ENCODE assay signal across 25 mouse cellular contexts in the genomic region with DNA sequence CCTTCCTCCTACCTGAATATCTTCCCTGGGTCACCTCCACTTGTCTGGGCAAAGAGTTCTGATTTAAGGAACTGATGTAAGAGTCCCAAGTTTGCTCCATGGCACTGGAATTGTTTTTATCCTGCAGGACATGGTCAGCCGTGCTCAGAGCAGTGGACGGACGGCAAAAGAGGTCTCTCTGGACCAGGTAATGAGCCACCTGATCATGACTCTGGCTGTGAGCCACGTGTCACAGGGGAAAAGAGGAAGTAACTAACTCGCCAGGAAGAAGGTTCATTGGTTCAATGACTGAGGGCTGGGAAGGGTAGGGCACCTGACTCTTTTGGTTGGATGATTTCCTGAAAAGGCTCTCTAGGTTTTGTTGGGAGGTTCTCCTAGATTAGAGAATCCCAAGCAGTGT. TPM values are rescaled to one million over a fixed set of nuclear protein-coding genes. Genes with fewer than 3 reads are reported as not detected.
"Had no signal": no experiment of that assay in that cellular context is flagged by ENCODE, and none has a peak within 500 bp of the region (broad histone marks: within the 10 kb centered on the region; RNA-seq: fewer than 3 reads in every experiment).

Gene Themis3 (minus strand): TSS at position 187 of the 400 bp plus-strand sequence.

- H3K36me3 ChIP-seq: kidney, embryonic 15.5 days; limb, embryonic 10.5 days; limb, embryonic 13.5 days; liver, embryonic 12.5 days; liver, embryonic 15.5 days; lung, embryonic 15.5 days; midbrain, embryonic 12.5 days; midbrain, embryonic 15.5 days; neural tube, embryonic 12.5 days; neural tube, embryonic 15.5 days had no signal

- ATAC-seq: liver, embryonic 12.5 days; midbrain, embryonic 15.5 days had no signal

- DNase-seq: kidney, adult 2 months; kidney, postnatal 10 days; liver; lung, adult 18-20 months; lung, postnatal 10 days; lung, postnatal 4 days; retina, postnatal 1 day; right cerebral cortex, postnatal 25 days; thymus, postnatal 25 days had no signal

- H3K4me1 ChIP-seq: kidney, embryonic 15.5 days; liver, embryonic 12.5 days; liver, embryonic 15.5 days; lung, embryonic 15.5 days; midbrain, embryonic 12.5 days; midbrain, embryonic 15.5 days; neural tube, embryonic 12.5 days; neural tube, embryonic 15.5 days had no signal

- H3K27me3 ChIP-seq: kidney, embryonic 15.5 days; limb, embryonic 13.5 days; liver, embryonic 12.5 days; liver, embryonic 15.5 days; lung, embryonic 15.5 days; midbrain, embryonic 12.5 days; midbrain, embryonic 15.5 days; neural tube, embryonic 12.5 days; neural tube, embryonic 15.5 days had no signal

- H3K9ac ChIP-seq: kidney, embryonic 15.5 days; limb, embryonic 13.5 days; liver, embryonic 12.5 days; liver, embryonic 15.5 days; lung, embryonic 15.5 days; midbrain, embryonic 12.5 days; midbrain, embryonic 15.5 days; neural tube, embryonic 12.5 days; neural tube, embryonic 15.5 days had no signal

- H3K9me3 ChIP-seq: kidney, embryonic 15.5 days; limb, embryonic 10.5 days; limb, embryonic 13.5 days; liver, embryonic 12.5 days; liver, embryonic 15.5 days; lung, embryonic 15.5 days; midbrain, embryonic 12.5 days; midbrain, embryonic 15.5 days; neural tube, embryonic 12.5 days; neural tube, embryonic 15.5 days had no signal

- H3K4me3 ChIP-seq: kidney, embryonic 15.5 days; limb, embryonic 10.5 days; limb, embryonic 13.5 days; liver, embryonic 12.5 days; liver, embryonic 15.5 days; lung, embryonic 15.5 days; midbrain, embryonic 12.5 days; midbrain, embryonic 15.5 days; neural tube, embryonic 12.5 days; neural tube, embryonic 15.5 days had no signal

- H3K27ac ChIP-seq: kidney, embryonic 15.5 days; limb, embryonic 10.5 days; limb, embryonic 13.5 days; liver, embryonic 12.5 days; liver, embryonic 15.5 days; lung, embryonic 15.5 days; midbrain, embryonic 12.5 days; midbrain, embryonic 15.5 days; neural tube, embryonic 12.5 days; neural tube, embryonic 15.5 days had no signal

- H3K4me2 ChIP-seq: kidney, embryonic 15.5 days; limb, embryonic 13.5 days; liver, embryonic 12.5 days; liver, embryonic 15.5 days; lung, embryonic 15.5 days; midbrain, embryonic 12.5 days; midbrain, embryonic 15.5 days; neural tube, embryonic 12.5 days; neural tube, embryonic 15.5 days had no signal

RNA-seq across cellular contexts. Expression of gene Themis3, which starts in this region (rescaled TPM):
- total RNA-seq: layer of hippocampus, adult 18-20 months; layer of hippocampus, postnatal 14 days; megakaryocyte, adult 5-6 weeks had no signal
- polyA plus RNA-seq: kidney, adult 2 months; limb, embryonic 10.5 days; liver, embryonic 12.5 days; liver, embryonic 15.5 days; midbrain, embryonic 12.5 days; midbrain, embryonic 15.5 days; neural tube, embryonic 12.5 days; neural tube, embryonic 15.5 days; spleen, adult 2 months; testis, adult 2 months; thymus, postnatal 0 days had no signal
